Mouse (Mus musculus): ENCODE data around the gene Pde4d. TPM values are rescaled to one million over a fixed set of nuclear protein-coding genes. Genes with fewer than 3 reads are reported as not detected.
A peak's percentile ranks its signal among the peaks of the same experiment; 100 is the strongest.

Pde4d gene
- total RNA-seq, 2 experiments from 2014 or later = 38.1 to 40.2 TPM

DNA sequence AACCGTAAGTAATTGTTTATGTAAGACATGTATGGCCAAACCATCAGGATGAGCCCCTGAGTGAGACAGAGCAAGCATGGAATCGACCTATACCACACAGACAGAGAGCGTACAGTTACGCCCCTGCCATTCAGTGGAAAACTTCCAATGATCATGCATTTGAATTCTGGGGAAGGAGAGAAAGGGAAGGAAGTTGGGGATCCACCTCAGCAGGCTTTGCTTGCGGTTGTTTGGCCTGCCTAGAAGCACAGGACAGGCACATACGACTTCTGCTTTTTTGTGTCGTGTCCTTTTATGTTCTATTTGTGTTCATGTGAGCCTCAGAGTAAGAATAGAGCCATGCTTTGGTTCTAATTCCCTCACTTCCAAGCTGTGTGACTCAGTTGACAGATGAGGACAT lies 849.1 kb downstream of the Pde4d start:
- DNase-seq = no peak

DNA sequence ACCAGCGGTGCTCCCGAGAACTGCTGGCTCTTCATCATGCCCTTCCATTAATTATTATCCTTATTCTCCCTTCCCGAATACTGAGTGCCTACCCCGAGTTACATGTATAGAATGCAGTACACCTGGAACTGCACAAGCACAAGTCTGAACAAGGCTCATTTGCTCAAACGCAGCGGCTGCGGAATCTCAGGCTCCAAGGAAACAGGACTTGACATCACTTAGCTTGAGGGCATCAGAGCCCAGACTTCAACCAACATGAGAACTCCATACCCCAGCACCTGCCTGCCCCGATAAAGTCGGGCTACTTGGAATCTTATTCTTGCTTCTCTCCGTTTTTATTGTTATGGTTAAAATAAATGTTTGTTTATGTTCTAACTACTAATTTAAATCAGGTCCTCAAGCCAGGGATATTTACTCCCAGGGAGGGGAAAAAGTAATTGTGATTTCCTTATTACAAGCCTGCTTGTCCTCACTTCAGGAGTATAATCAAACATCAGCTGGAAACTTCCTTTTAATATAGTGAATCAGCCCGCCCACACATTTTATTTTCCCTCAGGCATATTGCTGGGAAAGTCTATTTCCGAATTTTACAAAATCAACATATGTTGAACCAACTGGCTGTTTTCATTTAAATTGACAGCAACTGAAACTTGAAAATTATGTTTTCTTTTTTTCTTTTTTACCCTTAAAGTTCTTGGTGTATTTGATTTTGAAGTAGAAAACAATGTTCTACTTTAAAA lies 849.9 kb downstream of the Pde4d start:
- no peak for DNase-seq

DNA sequence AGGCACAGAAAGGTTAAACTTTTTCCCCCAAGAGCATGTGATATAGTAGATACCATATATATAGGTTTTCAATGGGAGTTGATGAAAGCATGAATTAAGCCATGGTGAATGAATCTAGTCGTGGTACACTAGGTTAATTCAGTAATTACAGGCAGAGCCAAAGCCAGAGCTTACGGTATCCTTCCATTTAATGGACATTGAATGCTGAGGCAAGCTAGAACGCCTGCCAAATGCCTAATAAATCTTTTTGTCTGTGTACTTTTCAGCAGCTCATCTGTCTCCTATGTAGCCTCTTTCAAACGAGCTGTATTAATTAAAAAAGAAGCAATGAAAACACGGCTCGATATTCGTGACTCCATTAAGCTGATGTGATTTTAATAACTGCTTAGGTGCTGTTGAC lies 862.8 kb downstream of the Pde4d start:
- no peak for DNase-seq

DNA sequence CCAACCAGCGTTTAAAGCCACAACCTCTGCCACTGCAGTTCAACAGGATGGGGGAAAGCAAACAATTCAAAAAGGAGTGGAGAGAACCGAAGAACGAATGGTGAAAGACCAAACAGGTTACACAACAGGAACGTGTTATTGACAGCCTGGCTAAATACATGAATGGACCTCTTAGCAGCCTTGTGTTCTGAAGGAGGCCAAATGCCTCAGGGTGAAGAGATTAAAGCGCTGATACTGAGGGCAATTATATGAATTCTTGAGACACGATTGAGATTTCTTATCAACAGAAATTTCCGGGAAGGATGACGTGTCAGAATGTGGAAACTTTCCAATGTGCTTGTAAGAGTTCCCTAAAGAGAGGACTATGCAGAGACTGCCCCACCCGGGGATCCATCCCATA lies 865.9 kb downstream of the Pde4d start:
- DNase-seq = no peak

GRCm38 (mm10) chr13:109317644-109318043 lies 867.9 kb downstream of the Pde4d start:
- DNase-seq = no peak

- DNase-seq = no peak
Measured at GRCm38 (mm10) chr13:109318434-109318998, 868.8 kb downstream of the Pde4d start.

- no peak for DNase-seq
Measured at GRCm38 (mm10) chr13:109326061-109326460, 876.3 kb downstream of the Pde4d start.

- DNase-seq = no peak
Measured at GRCm38 (mm10) chr13:109331563-109331962, 881.8 kb downstream of the Pde4d start.

- no peak for DNase-seq
Measured at GRCm38 (mm10) chr13:109341902-109342301, 892.2 kb downstream of the Pde4d start.

- DNase-seq = no peak
Measured at GRCm38 (mm10) chr13:109342469-109342868, 892.7 kb downstream of the Pde4d start.

DNA sequence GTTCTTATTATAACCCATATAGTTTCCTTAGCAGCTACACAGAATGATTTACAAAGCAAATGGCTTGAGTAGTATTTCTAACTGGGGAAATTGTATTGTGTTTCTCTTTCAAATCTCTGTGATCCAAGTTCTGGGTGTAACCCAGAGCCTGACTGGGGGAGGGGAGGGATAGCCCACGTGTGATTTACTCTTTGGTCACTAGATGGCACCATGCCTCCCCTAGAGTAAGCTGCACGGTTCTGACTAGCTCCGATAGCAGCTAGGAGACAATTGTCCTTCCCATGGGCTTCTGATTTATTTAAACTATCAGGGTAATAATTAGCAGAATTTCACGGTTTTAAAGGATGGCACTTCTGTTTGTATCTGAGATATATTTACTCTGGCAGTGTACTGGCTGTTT lies 893.8 kb downstream of the Pde4d start:
- peak; percentile 71 to 79 for DNase-seq

GRCm38 (mm10) chr13:109347770-109348169 lies 898.0 kb downstream of the Pde4d start:
- no peak for DNase-seq

DNA sequence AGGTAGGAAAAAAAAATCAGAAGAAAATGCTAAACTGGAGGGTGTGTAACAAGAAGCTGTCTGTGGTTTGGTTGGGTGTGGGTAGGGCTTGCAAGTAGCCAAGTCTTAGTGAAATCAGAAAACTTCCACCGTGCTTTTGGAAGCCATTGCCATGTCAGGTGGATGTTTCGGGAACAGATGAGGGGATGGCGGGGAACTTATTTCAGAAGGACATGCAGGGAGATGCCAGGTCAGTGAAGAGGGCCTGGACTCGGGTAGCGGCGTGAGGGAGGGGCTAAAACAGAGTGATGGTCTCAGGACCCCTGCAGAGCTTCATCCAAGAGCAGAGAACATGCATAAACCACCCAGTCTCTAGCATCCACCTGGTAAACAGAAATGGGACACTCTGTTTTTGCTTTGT lies 898.6 kb downstream of the Pde4d start:
- no peak for DNase-seq

- no peak for DNase-seq
Measured at GRCm38 (mm10) chr13:109350100-109350499, 900.4 kb downstream of the Pde4d start.

DNA sequence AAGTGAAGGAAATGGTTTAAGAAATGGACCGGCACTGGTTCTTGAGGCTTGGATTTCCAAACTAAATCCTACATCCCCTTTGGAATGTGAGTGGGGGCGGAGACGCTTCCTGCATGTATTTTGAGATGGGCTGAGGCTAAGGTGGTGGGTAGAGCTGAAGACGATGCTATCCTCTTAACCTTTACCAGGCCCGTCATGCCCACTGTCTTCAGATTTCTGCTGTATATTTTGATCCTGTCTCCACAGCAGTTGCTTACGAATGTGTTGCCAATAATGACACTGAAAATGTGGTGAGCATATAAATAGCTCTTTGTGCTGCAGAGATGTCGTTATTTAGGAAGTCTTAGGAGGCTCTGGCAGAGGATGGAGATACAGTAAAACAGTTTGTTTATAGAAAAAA lies 904.3 kb downstream of the Pde4d start:
- DNase-seq = no peak

DNA sequence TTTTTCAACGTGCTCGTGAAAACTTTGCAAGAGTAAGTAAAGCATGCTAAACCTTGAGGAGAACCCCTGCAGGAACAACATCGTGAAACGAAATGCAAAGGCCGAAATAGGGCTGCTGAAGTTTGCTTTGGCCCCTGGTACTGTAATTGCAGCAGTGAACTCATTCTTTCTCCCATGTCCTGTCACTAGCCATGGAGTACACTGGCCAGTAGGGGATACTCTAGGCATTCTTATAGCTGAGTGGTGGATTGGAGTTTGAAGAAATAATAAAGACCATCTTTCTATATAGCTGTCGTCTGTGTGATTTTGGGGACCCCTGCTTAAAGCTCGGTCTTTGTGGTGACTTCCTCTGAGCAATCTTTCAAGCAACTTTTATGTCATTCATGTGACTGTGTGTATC lies 906.5 kb downstream of the Pde4d start:
- no peak for DNase-seq

- no peak for DNase-seq
Measured at GRCm38 (mm10) chr13:109359994-109360393, 910.2 kb downstream of the Pde4d start.

DNA sequence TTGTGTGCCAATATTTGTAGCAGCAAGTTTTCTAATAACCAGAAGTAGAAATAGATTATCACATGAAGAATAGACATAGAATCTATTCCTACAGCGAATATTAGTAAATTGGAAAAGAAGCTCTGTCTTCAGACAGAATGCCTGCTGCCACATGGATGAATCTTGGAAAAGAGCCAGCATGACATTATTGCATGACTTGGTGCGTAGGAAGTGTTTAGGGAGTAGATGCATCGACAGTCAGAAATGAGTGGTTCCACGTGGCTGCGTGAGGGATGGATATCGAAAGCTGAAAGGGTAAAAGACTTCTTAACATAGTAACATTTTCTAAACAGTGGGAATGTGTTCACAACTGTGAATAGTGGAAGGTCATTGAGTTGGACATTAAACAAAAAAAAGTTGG lies 912.6 kb downstream of the Pde4d start:
- DNase-seq = no peak

- no peak for DNase-seq
Measured at GRCm38 (mm10) chr13:109374465-109374864, 924.7 kb downstream of the Pde4d start.

GRCm38 (mm10) chr13:109376681-109377080 lies 926.9 kb downstream of the Pde4d start:
- no peak for DNase-seq

- DNase-seq = no peak
Measured at GRCm38 (mm10) chr13:109380149-109380548, 930.4 kb downstream of the Pde4d start.

DNA sequence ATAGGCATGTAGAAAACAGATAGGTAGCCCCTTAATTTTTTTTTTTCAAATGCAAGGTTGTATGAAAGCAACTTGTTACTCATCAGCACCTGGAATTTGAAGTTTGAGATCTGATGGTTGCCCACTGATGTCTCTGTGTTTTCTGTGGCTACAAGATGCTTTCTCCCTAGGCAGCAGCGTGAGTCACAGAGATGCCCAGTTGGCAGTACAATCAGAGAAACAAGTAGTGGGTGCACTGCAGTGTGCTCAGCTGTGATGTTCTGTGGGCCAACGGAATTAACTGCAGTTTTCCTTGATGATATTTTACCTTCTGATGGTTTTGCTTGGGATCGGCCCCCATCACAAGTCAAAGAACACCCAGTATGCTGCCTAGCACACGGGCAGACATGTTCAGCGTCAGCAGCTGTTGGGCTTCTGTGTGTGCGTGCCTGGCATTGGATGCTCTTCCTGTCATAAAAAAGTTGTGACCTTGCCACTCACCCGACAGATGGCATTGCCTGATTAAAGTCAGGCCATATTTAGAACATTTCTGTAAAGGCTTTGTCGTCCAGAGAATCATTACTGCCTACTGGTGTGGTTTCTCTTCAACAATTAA lies 939.0 kb downstream of the Pde4d start:
- DNase-seq = no peak

DNA sequence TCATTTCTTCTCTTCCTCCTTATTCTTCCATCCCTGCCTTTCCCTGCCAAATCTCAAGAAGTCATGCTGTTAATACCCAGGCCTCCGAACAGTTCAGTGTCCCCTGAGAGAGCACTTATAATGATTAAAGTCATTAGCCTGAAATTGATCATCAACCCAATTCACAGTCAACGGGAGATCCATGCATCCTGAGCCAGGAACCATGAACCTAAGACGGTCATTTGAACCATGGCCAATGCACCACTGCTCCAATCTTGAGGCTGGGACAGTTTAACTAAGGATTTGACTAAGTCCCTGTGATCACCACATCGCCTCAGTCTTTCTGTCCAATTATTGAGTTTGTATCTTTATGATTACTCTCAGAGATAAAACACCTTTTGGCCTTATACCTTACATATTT lies 952.6 kb downstream of the Pde4d start:
- DNase-seq = no peak

DNA sequence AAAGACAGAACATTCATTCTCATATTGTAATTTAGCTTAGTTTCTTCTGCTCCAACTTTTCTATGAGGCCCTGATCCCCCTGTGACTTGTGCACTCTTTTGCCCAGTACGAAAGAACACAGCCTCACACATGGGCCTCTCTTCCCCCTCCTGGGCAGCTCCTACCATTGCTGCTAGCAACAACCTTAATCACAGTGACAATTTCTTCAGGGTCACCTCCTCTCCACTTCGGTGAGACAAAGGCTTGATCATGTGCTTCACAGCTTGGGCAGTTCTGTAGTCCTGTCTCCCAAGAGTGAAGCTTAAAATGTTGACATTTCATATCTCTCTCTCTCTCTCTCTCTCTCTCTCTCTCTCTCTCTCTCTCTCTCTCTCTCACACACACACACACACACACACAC lies 953.2 kb downstream of the Pde4d start:
- no peak for DNase-seq

Data from adrenal gland, postnatal 36 days (tissue).